Mouse (Mus musculus) neural tube, embryonic 13.5 days (tissue): ENCODE data around the gene Mgst3. TPM values are rescaled to one million over a fixed set of nuclear protein-coding genes. Genes with fewer than 3 reads are reported as not detected.

Source experiments
- ATAC-seq: fragments of 200-750 bp; cut with Nextera tagmentation; 2 replicates; pipeline ENCODE4 v1.8.0; 2017; ENCODE audit warnings: low read depth, mild to moderate bottlenecking, moderate TSS enrichment, moderate library complexity
- H3K27ac ChIP-seq: fragments of 300-500 bp; sonication (generic); replicated peaks from 2 replicates; pipeline ENCODE4 v1.5.1; 2015; ENCODE audit warnings: moderate library complexity, mild to moderate bottlenecking, inconsistent platforms
- H3K27me3 ChIP-seq: fragments of 300-500 bp; sonication (generic); 2 replicates; pipeline ENCODE4 v1.6.1; 2015; ENCODE audit warnings: mild to moderate bottlenecking, inconsistent platforms
- H3K36me3 ChIP-seq: fragments of 300-500 bp; sonication (generic); 2 replicates; pipeline ENCODE4 v1.6.1; 2015; ENCODE audit warnings: mild to moderate bottlenecking, inconsistent platforms
- H3K4me1 ChIP-seq: fragments of 300-500 bp; sonication (generic); replicated peaks from 2 replicates; pipeline ENCODE4 v1.6.1; 2015; ENCODE audit warnings: inconsistent platforms
- H3K4me2 ChIP-seq: fragments of 300-500 bp; sonication (generic); 2 replicates; pipeline ENCODE4 v1.6.1; 2015; ENCODE audit warnings: inconsistent platforms, mild to moderate bottlenecking, moderate library complexity
- H3K4me3 ChIP-seq: fragments of 300-500 bp; sonication (generic); 2 replicates; pipeline ENCODE4 v1.5.1; 2015; ENCODE audit warnings: mild to moderate bottlenecking, inconsistent platforms
- H3K9ac ChIP-seq: fragments of 300-500 bp; sonication (generic); 2 replicates; pipeline ENCODE4 v1.6.1; 2015; ENCODE audit warnings: moderate library complexity, mild to moderate bottlenecking, inconsistent platforms
- H3K9me3 ChIP-seq: fragments of 300-500 bp; sonication (generic); 2 replicates; pipeline ENCODE4 v1.6.1; 2016; ENCODE audit warnings: inconsistent platforms
- WGBS: fragments of 180-500 bp; shearing (Covaris S2); methylation state at CpG from one replicate; pipeline ENCODE4 v1.1.7; 2015; 5-methylcytosine and 5-hydroxymethylcytosine counted together
- polyA plus RNA-seq: library from polyadenylated mRNA; unstranded; fragments of >200 nt; fragmentation: Nextera tagmentation; extraction: Ambion mirVana; gene quantifications from 2 replicates; pipeline ENCODE4 v1.2.1, GENCODE M21; 2015

Gene Mgst3
- polyA plus RNA-seq, 1 experiment from 2014 or later = 133 TPM

GRCm38 (mm10) chr1:167409601-167410000 lies 16.0 kb upstream of the Mgst3 start:
- no peak overlapping the region for H3K4me3 ChIP-seq
- H3K4me1 ChIP-seq = no peaks in the 10 kb centered on the region
- H3K36me3 ChIP-seq = no peaks in the 10 kb centered on the region
- no peak overlapping the region for H3K27ac ChIP-seq
- ATAC-seq = no peak
- H3K4me2 ChIP-seq = no peak overlapping the region
- peaks cover 35% of the 10 kb centered on the region for H3K27me3 ChIP-seq
- WGBS = 77% methylated on average over 4 of the region's 4 CpGs
- no peak overlapping the region for H3K9ac ChIP-seq
- H3K9me3 ChIP-seq = no peaks in the 10 kb centered on the region

- H3K36me3 ChIP-seq = no peaks in the 10 kb centered on the region
- no peak overlapping the region for H3K4me3 ChIP-seq
- no peak for ATAC-seq
- no peak overlapping the region for H3K9ac ChIP-seq
- peaks cover 34% of the 10 kb centered on the region for H3K27me3 ChIP-seq
- no peak overlapping the region for H3K4me2 ChIP-seq
- H3K9me3 ChIP-seq = no peaks in the 10 kb centered on the region
- H3K27ac ChIP-seq = no peak overlapping the region
- WGBS = 87% methylated on average over 4 of the region's 4 CpGs
- no peaks in the 10 kb centered on the region for H3K4me1 ChIP-seq
Measured at GRCm38 (mm10) chr1:167405237-167405636, 11.6 kb upstream of the Mgst3 start.

GRCm38 (mm10) chr1:167393281-167393680 lies 360 bp downstream of the Mgst3 start:
- WGBS = 3% methylated on average over 15 of the region's 15 CpGs
- peaks cover 46% of the 10 kb centered on the region for H3K27me3 ChIP-seq
- peak overlapping the region; percentile 72 for H3K9ac ChIP-seq
- peak overlapping the region; percentile 83 for H3K27ac ChIP-seq
- H3K36me3 ChIP-seq = no peaks in the 10 kb centered on the region
- ATAC-seq = peak; percentile 69
- peaks cover 22% of the 10 kb centered on the region for H3K4me1 ChIP-seq
- peak overlapping the region; percentile 76 for H3K4me2 ChIP-seq
- H3K4me3 ChIP-seq = peak overlapping the region; percentile 69
- no peaks in the 10 kb centered on the region for H3K9me3 ChIP-seq

GRCm38 (mm10) chr1:167392687-167393086 lies 954 bp downstream of the Mgst3 start:
- Histone ChIP-seq H3K4me2 (peak overlapping the region; percentile 76), H3K27me3 (peaks cover 49% of the 10 kb centered on the region), H3K4me1 (peaks cover 22% of the 10 kb centered on the region), H3K9me3 (no peaks in the 10 kb centered on the region), H3K27ac (no peak overlapping the region), H3K4me3 (peak overlapping the region; percentile 69), H3K9ac (peak overlapping the region; percentile 72), H3K36me3 (no peaks in the 10 kb centered on the region)
- ATAC-seq = no peak
- 13% methylated on average over 8 of the region's 8 CpGs for WGBS

GRCm38 (mm10) chr1:167392031-167392640 lies 1.5 kb downstream of the Mgst3 start:
- H3K9ac ChIP-seq = peak overlapping the region; percentile 72
- no peak for ATAC-seq
- peaks cover 22% of the 10 kb centered on the region for H3K4me1 ChIP-seq
- H3K4me3 ChIP-seq = peak overlapping the region; percentile 69
- no peaks in the 10 kb centered on the region for H3K9me3 ChIP-seq
- no peaks in the 10 kb centered on the region for H3K36me3 ChIP-seq
- 49% methylated on average over 2 of the region's 2 CpGs for WGBS
- H3K27me3 ChIP-seq = peaks cover 51% of the 10 kb centered on the region
- peak overlapping the region; percentile 76 for H3K4me2 ChIP-seq
- no peak overlapping the region for H3K27ac ChIP-seq

- WGBS = 76% methylated on average over 6 of the region's 6 CpGs
- H3K4me2 ChIP-seq = no peak overlapping the region
- H3K4me1 ChIP-seq = peaks cover 22% of the 10 kb centered on the region
- no peaks in the 10 kb centered on the region for H3K9me3 ChIP-seq
- H3K4me3 ChIP-seq = no peak overlapping the region
- no peak overlapping the region for H3K9ac ChIP-seq
- no peaks in the 10 kb centered on the region for H3K36me3 ChIP-seq
- ATAC-seq = no peak
- peaks cover 45% of the 10 kb centered on the region for H3K27me3 ChIP-seq
- H3K27ac ChIP-seq = no peak overlapping the region
Measured at GRCm38 (mm10) chr1:167391241-167391640, 2.4 kb downstream of the Mgst3 start.

- Histone ChIP-seq H3K27ac (no peak overlapping the region), H3K4me3 (no peak overlapping the region), H3K36me3 (no peaks in the 10 kb centered on the region), H3K9me3 (no peaks in the 10 kb centered on the region), H3K9ac (no peak overlapping the region), H3K27me3 (peaks cover 36% of the 10 kb centered on the region), H3K4me2 (no peak overlapping the region), H3K4me1 (peaks cover 22% of the 10 kb centered on the region)
- 80% methylated on average over 4 of the region's 4 CpGs for WGBS
- no peak for ATAC-seq
Measured at GRCm38 (mm10) chr1:167390381-167390780, 3.3 kb downstream of the Mgst3 start.

- Histone ChIP-seq H3K27me3 (peaks cover 32% of the 10 kb centered on the region), H3K9ac (no peak overlapping the region), H3K9me3 (no peaks in the 10 kb centered on the region), H3K27ac (no peak overlapping the region), H3K4me3 (no peak overlapping the region), H3K4me2 (no peak overlapping the region), H3K4me1 (peaks cover 21% of the 10 kb centered on the region), H3K36me3 (no peaks in the 10 kb centered on the region)
- 93% methylated on average over 7 of the region's 7 CpGs for WGBS
- no peak for ATAC-seq
Measured at GRCm38 (mm10) chr1:167389584-167389983, 4.1 kb downstream of the Mgst3 start.

GRCm38 (mm10) chr1:167388571-167388970 lies 5.1 kb downstream of the Mgst3 start:
- no peak for ATAC-seq
- peaks cover 17% of the 10 kb centered on the region for H3K4me1 ChIP-seq
- H3K27me3 ChIP-seq = peaks cover 35% of the 10 kb centered on the region
- no peaks in the 10 kb centered on the region for H3K9me3 ChIP-seq
- H3K4me2 ChIP-seq = no peak overlapping the region
- no peak overlapping the region for H3K4me3 ChIP-seq
- no peak overlapping the region for H3K27ac ChIP-seq
- no peak overlapping the region for H3K9ac ChIP-seq
- WGBS = 81% methylated on average over 6 of the region's 6 CpGs
- no peaks in the 10 kb centered on the region for H3K36me3 ChIP-seq

- Histone ChIP-seq H3K4me3 (no peak overlapping the region), H3K4me2 (no peak overlapping the region), H3K9me3 (no peaks in the 10 kb centered on the region), H3K9ac (no peak overlapping the region), H3K4me1 (peaks cover 15% of the 10 kb centered on the region), H3K27ac (no peak overlapping the region), H3K27me3 (peaks cover 32% of the 10 kb centered on the region), H3K36me3 (no peaks in the 10 kb centered on the region)
- no peak for ATAC-seq
- WGBS = 83% methylated on average over 3 of the region's 3 CpGs
Measured at GRCm38 (mm10) chr1:167387796-167388195, 5.8 kb downstream of the Mgst3 start.

GRCm38 (mm10) chr1:167387310-167387709 lies 6.3 kb downstream of the Mgst3 start:
- no peak overlapping the region for H3K4me3 ChIP-seq
- ATAC-seq = no peak
- no peak overlapping the region for H3K4me2 ChIP-seq
- 77% methylated on average over 2 of the region's 2 CpGs for WGBS
- peaks cover 27% of the 10 kb centered on the region for H3K27me3 ChIP-seq
- H3K4me1 ChIP-seq = peaks cover 13% of the 10 kb centered on the region; the same call in 1 of the 2 replicates
- H3K36me3 ChIP-seq = no peaks in the 10 kb centered on the region
- H3K27ac ChIP-seq = no peak overlapping the region
- no peaks in the 10 kb centered on the region for H3K9me3 ChIP-seq
- H3K9ac ChIP-seq = no peak overlapping the region

GRCm38 (mm10) chr1:167386466-167386865 lies 7.2 kb downstream of the Mgst3 start:
- H3K27ac ChIP-seq = no peak overlapping the region
- WGBS = 60% methylated on average over 2 of the region's 2 CpGs
- H3K4me1 ChIP-seq = peaks cover 7% of the 10 kb centered on the region; the same call in 1 of the 2 replicates
- H3K4me3 ChIP-seq = no peak overlapping the region
- no peak overlapping the region for H3K4me2 ChIP-seq
- H3K9me3 ChIP-seq = no peaks in the 10 kb centered on the region
- no peak overlapping the region for H3K9ac ChIP-seq
- ATAC-seq = no peak
- no peaks in the 10 kb centered on the region for H3K36me3 ChIP-seq
- peaks cover 20% of the 10 kb centered on the region for H3K27me3 ChIP-seq

- Histone ChIP-seq H3K27me3 (peaks cover 13% of the 10 kb centered on the region; the same call in 1 of the 2 replicates), H3K27ac (no peak overlapping the region), H3K9me3 (no peaks in the 10 kb centered on the region), H3K9ac (no peak overlapping the region), H3K36me3 (no peaks in the 10 kb centered on the region), H3K4me2 (no peak overlapping the region), H3K4me3 (no peak overlapping the region), H3K4me1 (peaks cover 7% of the 10 kb centered on the region; the same call in 1 of the 2 replicates)
- 86% methylated on average over 5 of the region's 5 CpGs for WGBS
- no peak for ATAC-seq
Measured at GRCm38 (mm10) chr1:167385636-167386035, 8.0 kb downstream of the Mgst3 start.
